Mouse (Mus musculus) lung, postnatal 0 days (tissue): Measurements from ENCODE around the gene Agap3. TPM values are rescaled to one million over a fixed set of nuclear protein-coding genes. Genes with fewer than 3 reads are reported as not detected.

ENCODE experiments used
- ATAC-seq: fragments of 200-750 bp; cut with Nextera tagmentation; 2 replicates; pipeline ENCODE4 v1.8.0; 2017; ENCODE audit warnings: moderate library complexity
- DNase-seq: peaks from one replicate; pipeline ENCODE4 v3.0.0-alpha.2; 2016; ENCODE audit warnings: low spot score
- H3K27ac ChIP-seq: fragments of 300-500 bp; sonication (generic); 2 replicates; pipeline ENCODE4 v1.5.1; 2014; ENCODE audit warnings: antibody characterized with exemption, mild to moderate bottlenecking, low read length, mixed read lengths
- H3K27me3 ChIP-seq: fragments of 300-500 bp; sonication (generic); replicated peaks from 2 replicates; pipeline ENCODE4 v1.6.1; 2014; ENCODE audit warnings: low read length, mixed read lengths; ENCODE audit not compliant: insufficient read depth
- H3K36me3 ChIP-seq: fragments of 300-500 bp; sonication (generic); 2 replicates; pipeline ENCODE4 v1.6.1; 2014; ENCODE audit warnings: low read length, mixed read lengths; ENCODE audit not compliant: insufficient read depth
- H3K4me1 ChIP-seq: fragments of 300-500 bp; sonication (generic); 2 replicates; pipeline ENCODE4 v1.6.1; 2014; ENCODE audit warnings: antibody characterized with exemption, low read depth, low read length, mixed read lengths; ENCODE audit not compliant: insufficient read depth
- H3K4me2 ChIP-seq: fragments of 300-500 bp; sonication (generic); replicated peaks from 2 replicates; pipeline ENCODE4 v1.6.1; 2014; ENCODE audit warnings: low read depth, mild to moderate bottlenecking, low read length, moderate library complexity, mixed read lengths
- H3K4me3 ChIP-seq: fragments of 300-500 bp; sonication (generic); 2 replicates; pipeline ENCODE4 v1.5.1; 2014; ENCODE audit warnings: low read depth, low read length
- H3K9ac ChIP-seq: fragments of 300-500 bp; sonication (generic); replicated peaks from 2 replicates; pipeline ENCODE4 v1.6.1; 2014; ENCODE audit warnings: low read depth, mild to moderate bottlenecking
- H3K9me3 ChIP-seq: fragments of 300-500 bp; sonication (generic); 2 replicates; pipeline ENCODE4 v1.6.1; 2016; ENCODE audit warnings: low read length, mixed read lengths
- CTCF ChIP-seq: IDR thresholded peaks from 2 replicates; pipeline ENCODE4 v1.5.1; 2016; ENCODE audit warnings: antibody characterized with exemption, mild to moderate bottlenecking
- EP300 ChIP-seq: IDR thresholded peaks from 2 replicates; pipeline ENCODE4 v1.6.1; 2016; ENCODE audit warnings: antibody characterized with exemption, mild to moderate bottlenecking, control low read depth
- WGBS: fragments of 180-500 bp; shearing (Covaris S2); extraction: QIAGEN DNeasy Blood & Tissue Kit; methylation state at CpG from one replicate; pipeline ENCODE4 v1.1.7; 2014; 5-methylcytosine and 5-hydroxymethylcytosine counted together
- polyA plus RNA-seq: library from polyadenylated mRNA; unstranded; fragments of >200 nt; fragmentation: Nextera tagmentation; extraction: Ambion mirVana; gene quantifications from 2 replicates; pipeline ENCODE4 v1.2.1, GENCODE M21; 2015

Agap3 gene
- polyA plus RNA-seq, 1 experiment from 2014 or later, result 44.7 TPM

DNA sequence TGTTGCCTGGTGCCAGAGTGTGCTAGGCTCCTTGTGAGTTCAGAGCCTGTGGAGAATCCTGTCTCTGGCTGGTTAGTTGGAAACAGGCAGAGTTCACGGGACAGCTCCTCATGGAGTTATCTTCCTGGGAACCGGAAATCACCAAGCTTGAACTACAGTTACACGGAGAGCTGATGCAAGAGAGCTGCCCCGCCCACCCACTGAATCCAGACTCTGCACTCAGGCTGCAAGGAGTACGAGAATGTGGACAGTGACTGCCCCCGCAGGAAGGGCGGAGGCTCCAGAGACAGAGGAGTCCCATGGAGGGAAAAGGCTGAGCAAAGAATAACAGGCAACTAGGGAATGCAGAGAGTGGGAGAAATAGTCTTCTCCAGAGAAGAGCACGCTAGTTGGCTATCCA is 60.3 kb downstream of the Agap3 start:
- Histone ChIP-seq H3K4me1 (no peaks in the 10 kb centered on the region), H3K36me3 (no peaks in the 10 kb centered on the region), H3K4me3 (no peak overlapping the region), H3K27ac (no peak overlapping the region), H3K9ac (no peak overlapping the region), H3K4me2 (no peak overlapping the region), H3K27me3 (no peaks in the 10 kb centered on the region), H3K9me3 (no peaks in the 10 kb centered on the region)
- TF ChIP-seq EP300 (no peak), CTCF (no peak)
- ATAC-seq (peak; percentile 53), DNase-seq (peak; percentile 74)
- WGBS, result 23% methylated on average over 8 of the region's 8 CpGs

DNA sequence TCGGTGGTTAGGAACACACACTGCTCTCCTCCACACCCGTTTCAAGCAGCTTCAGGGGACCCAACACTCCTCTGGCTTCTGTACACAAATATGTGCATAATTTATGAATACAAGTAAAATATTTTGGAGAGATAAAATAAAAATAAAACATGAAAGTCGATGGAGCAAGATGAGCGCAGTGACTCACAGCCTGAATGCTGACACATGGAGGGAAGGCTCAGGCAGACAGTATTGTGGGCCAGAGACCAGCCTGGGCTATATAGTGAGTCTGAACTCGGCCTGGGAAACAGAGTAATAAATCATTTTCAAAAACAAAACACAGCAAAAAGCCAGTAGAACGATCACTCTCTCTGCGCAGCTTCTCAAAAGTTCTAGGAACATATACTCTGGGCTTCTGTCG is 69.4 kb downstream of the Agap3 start:
- DNase-seq, result no peak
- Histone ChIP-seq H3K4me3 (no peak overlapping the region), H3K4me2 (no peak overlapping the region), H3K9me3 (no peaks in the 10 kb centered on the region), H3K27ac (no peak overlapping the region), H3K36me3 (no peaks in the 10 kb centered on the region), H3K4me1 (0 out of 2 replicates have a peak, but pooled peaks cover 4% of the 10 kb centered on the region), H3K27me3 (peaks cover 31% of the 10 kb centered on the region), H3K9ac (no peak overlapping the region)
- no peak for ATAC-seq
- 50% methylated on average over 8 of the region's 8 CpGs for WGBS
- TF ChIP-seq CTCF (no peak), EP300 (no peak)

DNA sequence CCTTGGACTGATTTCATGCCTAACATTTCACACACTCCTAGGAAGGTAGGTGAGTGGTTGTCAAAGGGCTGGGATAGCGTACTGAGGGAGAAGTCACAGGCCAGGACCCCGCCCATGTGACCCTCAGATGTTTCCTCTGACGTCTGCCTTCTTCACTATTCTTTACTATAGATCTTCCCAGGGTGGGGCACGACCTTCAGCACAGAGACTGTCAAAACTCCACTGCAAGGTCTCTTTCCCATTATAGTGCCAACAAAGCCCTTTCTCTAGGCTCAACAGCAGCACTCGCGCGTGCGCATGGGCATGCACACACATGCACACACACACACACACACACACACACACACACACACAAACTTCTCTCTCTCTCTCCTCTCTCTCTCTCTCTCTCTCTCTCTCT is 71.8 kb downstream of the Agap3 start:
- Histone ChIP-seq H3K4me1 (0 out of 2 replicates have a peak, but pooled peaks cover 5% of the 10 kb centered on the region), H3K27me3 (peaks cover 52% of the 10 kb centered on the region), H3K4me2 (no peak overlapping the region), H3K36me3 (no peaks in the 10 kb centered on the region), H3K9ac (no peak overlapping the region), H3K27ac (no peak overlapping the region), H3K9me3 (no peaks in the 10 kb centered on the region), H3K4me3 (no peak overlapping the region)
- ATAC-seq (no peak), DNase-seq (no peak)
- WGBS, result 53% methylated on average over 8 of the region's 8 CpGs
- TF ChIP-seq CTCF (no peak), EP300 (no peak)

DNA sequence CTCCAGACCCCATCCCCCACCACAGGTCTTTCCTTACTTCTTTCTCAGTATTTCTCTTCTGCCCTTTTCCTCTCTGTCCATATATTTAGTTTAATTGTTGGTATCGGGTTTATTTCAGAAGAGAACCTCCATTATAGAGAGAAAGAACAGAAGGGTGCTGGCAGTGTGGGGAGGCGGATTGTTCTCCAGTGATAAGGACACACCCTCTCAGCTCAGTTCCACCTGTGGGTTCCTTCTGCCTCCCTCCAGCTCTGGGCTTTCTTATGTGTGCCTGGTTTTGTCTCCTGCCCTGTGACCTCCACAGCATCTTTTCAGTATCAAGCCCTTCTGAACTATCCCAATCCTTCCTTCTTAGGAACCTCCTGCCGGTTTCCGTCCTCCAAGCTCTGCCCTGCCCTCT is 72.5 kb downstream of the Agap3 start:
- no peak for DNase-seq
- no peak for TF ChIP-seq CTCF
- TF ChIP-seq EP300, result no peak
- ATAC-seq, result no peak
- 26% methylated on average over 4 of the region's 4 CpGs for WGBS
- Histone ChIP-seq H3K9me3 (no peaks in the 10 kb centered on the region), H3K4me2 (no peak overlapping the region), H3K27ac (no peak overlapping the region), H3K9ac (no peak overlapping the region), H3K4me1 (0 out of 2 replicates have a peak, but pooled peaks cover 5% of the 10 kb centered on the region), H3K36me3 (no peaks in the 10 kb centered on the region), H3K27me3 (peaks cover 58% of the 10 kb centered on the region), H3K4me3 (no peak overlapping the region)

DNA sequence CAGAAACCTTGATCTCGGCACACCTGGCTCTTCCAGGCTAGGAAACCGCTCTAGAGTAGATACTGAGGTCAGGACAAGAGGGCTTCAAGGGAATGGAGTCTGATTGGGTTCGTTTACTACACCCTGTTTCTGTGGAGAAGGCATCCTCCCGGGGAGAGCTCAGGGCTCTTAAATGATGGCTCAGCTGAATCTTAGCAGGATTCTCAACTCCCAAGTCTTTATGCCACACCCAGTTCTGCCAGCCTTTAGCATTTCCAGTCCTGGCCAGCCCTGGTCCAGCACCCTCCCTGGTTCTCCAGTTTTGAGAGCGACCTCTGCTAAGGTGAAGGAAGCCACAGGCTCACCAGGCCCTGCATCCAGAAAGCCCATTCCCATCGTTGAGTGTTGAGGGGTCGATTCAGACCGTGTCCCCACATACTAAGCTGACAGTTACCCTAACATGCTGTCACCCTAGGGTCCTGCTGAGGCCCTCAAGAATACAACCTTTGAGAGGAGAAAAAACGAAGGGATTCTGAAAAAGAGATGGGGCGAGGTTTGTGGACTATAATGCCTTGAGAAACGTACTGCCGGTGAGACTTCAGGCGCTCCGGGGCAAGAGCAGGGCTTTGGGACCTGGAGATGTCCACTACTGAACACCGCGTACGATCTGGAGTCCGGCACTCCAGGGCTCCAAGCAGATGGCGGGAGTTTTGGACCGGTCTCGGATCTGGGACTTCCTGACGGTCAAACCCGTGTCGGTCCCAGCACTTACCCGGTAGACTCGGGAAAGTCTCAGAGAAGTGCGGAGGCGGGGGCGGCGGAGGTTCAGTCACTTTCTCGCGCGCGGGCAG is 73.6 kb downstream of the Agap3 start:
- DNase-seq, result no peak
- H3K36me3 ChIP-seq, result no peaks in the 10 kb centered on the region
- H3K4me1 ChIP-seq, result 0 out of 2 replicates have a peak, but pooled peaks cover 5% of the 10 kb centered on the region
- no peak for TF ChIP-seq EP300
- TF ChIP-seq CTCF, result no peak
- no peak for ATAC-seq
- peak overlapping the region; percentile 33 for H3K4me3 ChIP-seq
- H3K4me2 ChIP-seq, result peak overlapping the region; percentile 60
- no peaks in the 10 kb centered on the region for H3K9me3 ChIP-seq
- WGBS, result 4% methylated on average over 34 of the region's 34 CpGs
- no peak overlapping the region for H3K27ac ChIP-seq
- H3K27me3 ChIP-seq, result peaks cover 62% of the 10 kb centered on the region
- H3K9ac ChIP-seq, result no peak overlapping the region

DNA sequence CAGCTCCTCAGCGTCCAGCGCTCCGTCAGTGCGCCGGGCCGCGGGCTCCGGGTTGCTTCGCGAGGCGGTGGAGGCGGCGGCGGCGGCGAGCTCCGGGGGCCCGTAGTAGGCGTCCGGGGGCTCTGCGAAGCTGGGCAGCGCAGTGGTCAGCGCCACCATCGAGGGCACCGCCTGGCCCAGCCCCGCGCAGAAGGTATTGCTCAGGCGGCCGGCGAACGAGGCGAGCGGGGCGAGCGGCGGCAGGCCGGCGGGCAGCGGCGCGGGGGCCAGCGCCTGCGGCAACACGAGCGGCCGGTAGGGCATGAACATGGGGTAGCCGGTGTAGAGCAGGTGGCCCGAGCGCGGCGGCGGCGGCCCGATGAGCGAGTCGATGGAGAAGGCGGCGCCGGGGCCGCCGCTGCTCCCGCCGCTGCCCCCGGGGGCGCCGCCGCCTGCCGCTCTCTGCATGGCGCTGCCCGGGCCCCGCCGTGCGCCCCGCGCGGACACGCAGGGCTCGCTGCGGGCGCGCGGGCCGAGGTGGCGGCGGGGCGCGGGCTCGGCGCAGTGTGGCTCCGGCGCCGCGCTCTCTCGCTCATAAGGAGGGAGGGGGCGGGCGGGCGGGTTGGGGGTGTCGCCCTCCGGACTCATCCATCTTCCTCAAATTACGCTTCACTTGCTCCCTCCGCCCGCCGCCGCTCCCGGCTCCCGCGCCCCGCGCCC is 74.4 kb downstream of the Agap3 start:
- H3K4me2 ChIP-seq, result peak overlapping the region; percentile 60
- 2% methylated on average over 51 of the region's 109 CpGs for WGBS
- no peak overlapping the region for H3K9ac ChIP-seq
- H3K4me3 ChIP-seq, result peak overlapping the region; percentile 33
- DNase-seq (no peak), ATAC-seq (peak; percentile 20)
- TF ChIP-seq CTCF, result no peak
- TF ChIP-seq EP300, result no peak
- no peaks in the 10 kb centered on the region for H3K36me3 ChIP-seq
- peaks cover 62% of the 10 kb centered on the region for H3K27me3 ChIP-seq
- H3K9me3 ChIP-seq, result no peaks in the 10 kb centered on the region
- no peak overlapping the region for H3K27ac ChIP-seq
- H3K4me1 ChIP-seq, result 0 out of 2 replicates have a peak, but pooled peaks cover 5% of the 10 kb centered on the region
